Mouse (Mus musculus) ES-E14 (cell line): ENCODE results near the gene Ccdc12.

Source experiments
- CHD2 ChIP-seq: IDR thresholded peaks from 2 replicates; pipeline ENCODE4 v1.6.1; 2014; ENCODE audit warnings: mild to moderate bottlenecking, low read depth, low read length, inconsistent platforms
- HCFC1 ChIP-seq: IDR thresholded peaks from 2 replicates; pipeline ENCODE4 v1.6.1; 2012; ENCODE audit warnings: low read length, inconsistent platforms, borderline replicate concordance; ENCODE audit not compliant: insufficient read depth
- MAFK ChIP-seq: IDR thresholded peaks from 2 replicates; pipeline ENCODE4 v1.6.1; 2014; ENCODE audit warnings: mild to moderate bottlenecking, low read depth, low read length, inconsistent platforms; ENCODE audit not compliant: insufficient read depth
- ZNF384 ChIP-seq: IDR thresholded peaks from 2 replicates; pipeline ENCODE4 v1.6.1; 2012; ENCODE audit warnings: low read depth, low read length, inconsistent platforms

- TF ChIP-seq MAFK (no peak), ZNF384 (no peak), CHD2 (no peak), HCFC1 (no peak)
These were observed 41.2 kb downstream of the Ccdc12 start for GRCm38 (mm10) chr9:110697465-110697864.
